In genomic region chr1:91731703-91732102, GRCm38 (mm10) we compare ENCODE assay signal across 19 mouse cellular contexts.
DNase-seq lines count a peak whose midpoint lies in the region; ATAC-seq lines count a peak whose summit lies in the region.
"Had no signal": no experiment of that assay in that cellular context is flagged by ENCODE, and none has a peak within 500 bp of the region (broad histone marks: within the 10 kb centered on the region; RNA-seq: fewer than 3 reads in every experiment).

No protein-coding gene starts in this region.

- whole genome bisulfite sequencing in kidney, embryonic 14.5 days: 18% methylated on average over 13 of the region's 13 CpGs
- WGBS in limb, embryonic 11.5 days: 16% methylated on average over 13 of the region's 13 CpGs

- H3K36me3 ChIP-seq in kidney, embryonic 14.5 days (ENCODE audit: control insufficient read depth, insufficient read depth, low read length): no peaks in the 10 kb centered on the region
- no peaks in the 10 kb centered on the region for H3K36me3 ChIP-seq in limb, embryonic 11.5 days (ENCODE audit: control insufficient read depth, insufficient read depth, low read length)
- H3K36me3 ChIP-seq: hindbrain, embryonic 15.5 days; limb, embryonic 15.5 days had no signal

- H3K4me3 ChIP-seq in kidney, embryonic 14.5 days (ENCODE audit: low read length): no peak overlapping the region
- H3K4me3 ChIP-seq in limb, embryonic 11.5 days (ENCODE audit: low read depth, low read length): no peak overlapping the region
- H3K4me3 ChIP-seq: hindbrain, embryonic 15.5 days; limb, embryonic 15.5 days had no signal

- ATAC-seq in kidney, embryonic 14.5 days (ENCODE audit: low FRiP score, low TSS enrichment): 0 out of 2 replicates have a peak, but pooled peaks have one; percentile 30
- ATAC-seq in limb, embryonic 11.5 days (ENCODE audit: insufficient number of reproducible peaks, low FRiP score, low TSS enrichment, low read depth): peak; percentile 71
- ATAC-seq: midbrain, embryonic 16.5 days had no signal

- no peak overlapping the region for H3K4me2 ChIP-seq in kidney, embryonic 14.5 days (replicated peaks; ENCODE audit: low read depth, low read length)
- H3K4me2 ChIP-seq in limb, embryonic 11.5 days (ENCODE audit: low read depth, severe bottlenecking): no peak overlapping the region
- H3K4me2 ChIP-seq: limb, embryonic 15.5 days had no signal

- no peaks in the 10 kb centered on the region for H3K9me3 ChIP-seq in kidney, embryonic 14.5 days (ENCODE audit: control insufficient read depth, low read length)
- no peaks in the 10 kb centered on the region for H3K9me3 ChIP-seq in limb, embryonic 11.5 days (ENCODE audit: control insufficient read depth, low read length)
- H3K9me3 ChIP-seq: hindbrain, embryonic 15.5 days; limb, embryonic 15.5 days; megakaryocyte, embryonic 14.5 days had no signal

- H3K4me1 ChIP-seq in kidney, embryonic 14.5 days (ENCODE audit: control insufficient read depth, insufficient read depth, low read length): 0 out of 2 replicates have a peak, but pooled peaks cover 5% of the 10 kb centered on the region
- peaks cover 39% of the 10 kb centered on the region for H3K4me1 ChIP-seq in limb, embryonic 11.5 days (ENCODE audit: control insufficient read depth, insufficient read depth, low read length)
- H3K4me1 ChIP-seq: megakaryocyte, embryonic 14.5 days had no signal

- H3K9ac ChIP-seq in kidney, embryonic 14.5 days (ENCODE audit: low read depth, low read length): no peak overlapping the region
- no peak overlapping the region for H3K9ac ChIP-seq in limb, embryonic 11.5 days (ENCODE audit: low read length)
- H3K9ac ChIP-seq: hindbrain, embryonic 15.5 days; limb, embryonic 15.5 days had no signal

- DNase-seq in kidney, postnatal 25 days: no peak
- peak; percentile 15 for DNase-seq in urinary bladder, adult 2 months (ENCODE audit: low spot score)
- DNase-seq in urinary bladder, postnatal 25 days (ENCODE audit: low spot score): no peak
- DNase-seq in limb, embryonic 11.5 days (ENCODE audit: low spot score): peak; percentile 82
- DNase-seq in heart, postnatal 36 days: no peak
- DNase-seq in left cerebral cortex, adult 18-20 months (ENCODE audit: low spot score in 2 of 2): no peak
- DNase-seq: adrenal gland, adult 2 months; B cell, adult 2 months; cerebellum, adult 8-10 months; heart, postnatal 4 days; kidney, adult 11 months; kidney, postnatal 10 days; lung, adult 2 months; right cerebral cortex, adult 18-20 months had no signal

- peaks cover 69% of the 10 kb centered on the region for H3K27me3 ChIP-seq in kidney, embryonic 14.5 days (ENCODE audit: control insufficient read depth, insufficient read depth, low read length)
- H3K27me3 ChIP-seq in limb, embryonic 11.5 days (ENCODE audit: control insufficient read depth, insufficient read depth, low read length): no peaks in the 10 kb centered on the region
- H3K27me3 ChIP-seq: limb, embryonic 15.5 days had no signal

- intact Hi-C loops in heart, postnatal 36 days (cut with DNase I): no loop called here

- H3K27ac ChIP-seq in kidney, embryonic 14.5 days (ENCODE audit: low read depth, low read length): no peak overlapping the region
- no peak overlapping the region for H3K27ac ChIP-seq in limb, embryonic 11.5 days (replicated peaks; ENCODE audit: low read depth, low read length)
- H3K27ac ChIP-seq: hindbrain, embryonic 15.5 days; limb, embryonic 15.5 days had no signal

Comparison
In these comparisons a context has a peak if more than half of its experiments do, and no peak if none do; other contexts are left out.
1. DNase-seq: peak in urinary bladder, adult 2 months (single experiment) and limb, embryonic 11.5 days (single experiment); none in kidney, postnatal 25 days (0 of 2), urinary bladder, postnatal 25 days (single experiment), heart, postnatal 36 days (0 of 2) and left cerebral cortex, adult 18-20 months (0 of 2).